Mouse (Mus musculus): Measurements from ENCODE around the gene Top2a. TPM values are rescaled to one million over a fixed set of nuclear protein-coding genes. Genes with fewer than 3 reads are reported as not detected.

The Top2a gene
- polyA plus RNA-seq, 1 experiment from 2014 or later, result 431 TPM

DNA sequence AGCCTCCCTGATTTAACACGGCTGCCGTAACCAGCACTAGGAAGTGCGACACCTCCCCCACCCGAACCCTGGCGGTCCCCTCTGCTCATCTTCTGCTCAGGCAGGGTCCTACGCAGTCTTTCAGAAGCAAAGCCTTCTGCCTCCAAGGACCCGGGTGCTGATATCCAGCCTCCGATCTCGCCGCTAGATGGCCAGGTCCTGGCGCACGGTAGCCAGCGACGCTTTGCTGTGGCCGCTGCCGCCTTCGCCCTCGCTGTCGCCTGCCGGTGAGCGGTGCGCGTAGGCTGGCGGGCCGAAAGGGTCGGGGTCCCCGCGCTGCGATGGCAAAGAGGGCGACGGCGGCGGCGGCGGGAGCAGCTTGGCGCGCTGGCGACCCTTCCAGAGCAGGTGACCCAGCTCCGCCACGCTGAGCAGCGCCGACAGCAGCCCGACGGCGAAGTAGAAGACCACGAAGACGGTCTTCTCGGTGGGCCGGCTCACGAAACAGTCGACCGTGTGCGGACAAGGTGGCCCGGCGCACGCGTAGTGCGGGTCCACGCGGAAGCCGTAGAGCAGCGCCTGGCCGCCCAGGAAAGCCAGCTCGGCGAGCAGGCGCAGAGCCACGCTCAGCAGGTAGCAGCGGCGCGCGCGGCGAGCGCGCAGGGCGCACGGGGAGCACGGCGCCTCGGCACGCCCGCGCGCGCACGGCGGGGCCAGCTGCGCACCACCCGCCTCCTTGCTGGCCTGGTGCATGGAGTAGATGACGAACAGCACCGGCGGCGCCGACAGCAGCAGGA lies 41.8 kb downstream of the Top2a start:
- DNase-seq (ENCODE audit: low spot score, missing footprints), result peak; percentile 95
- ATAC-seq (ENCODE audit: low FRiP score), result peak; percentile 68
- Histone ChIP-seq H3K4me1 (ENCODE audit: control insufficient read depth, insufficient read depth, low read length) (peaks cover 9% of the 10 kb centered on the region), H3K9me3 (ENCODE audit: control insufficient read depth, low read length) (no peaks in the 10 kb centered on the region), H3K4me2 (peak overlapping the region; percentile 85), H3K27ac (ENCODE audit: low read depth, low read length) (no peak overlapping the region; the same call in 1 of the 2 replicates), H3K9ac (ENCODE audit: low read length) (peak overlapping the region; percentile 54), H3K4me3 (ENCODE audit: low read depth, low read length) (peak overlapping the region; percentile 46), H3K36me3 (ENCODE audit: control insufficient read depth, insufficient read depth, low read length) (no peaks in the 10 kb centered on the region), H3K27me3 (ENCODE audit: control insufficient read depth, insufficient read depth, low read length) (peaks cover 26% of the 10 kb centered on the region)
- WGBS, result under 1% methylated on average over 93 of the region's 94 CpGs

GRCm38 (mm10) chr11:98981289-98981996 lies 42.5 kb downstream of the Top2a start:
- DNase-seq (ENCODE audit: low spot score, missing footprints) (no peak), ATAC-seq (ENCODE audit: low FRiP score) (peak; percentile 43; the same call in 1 of the 2 replicates)
- Histone ChIP-seq H3K4me3 (ENCODE audit: low read depth, low read length) (peak overlapping the region; percentile 46), H3K9me3 (ENCODE audit: control insufficient read depth, low read length) (no peaks in the 10 kb centered on the region), H3K4me2 (peak overlapping the region; percentile 85), H3K9ac (ENCODE audit: low read length) (peak overlapping the region; percentile 54), H3K4me1 (ENCODE audit: control insufficient read depth, insufficient read depth, low read length) (peaks cover 9% of the 10 kb centered on the region), H3K36me3 (ENCODE audit: control insufficient read depth, insufficient read depth, low read length) (no peaks in the 10 kb centered on the region), H3K27ac (ENCODE audit: low read depth, low read length) (no peak overlapping the region), H3K27me3 (ENCODE audit: control insufficient read depth, insufficient read depth, low read length) (peaks cover 26% of the 10 kb centered on the region)
- 37% methylated on average over 20 of the region's 20 CpGs for WGBS

DNA sequence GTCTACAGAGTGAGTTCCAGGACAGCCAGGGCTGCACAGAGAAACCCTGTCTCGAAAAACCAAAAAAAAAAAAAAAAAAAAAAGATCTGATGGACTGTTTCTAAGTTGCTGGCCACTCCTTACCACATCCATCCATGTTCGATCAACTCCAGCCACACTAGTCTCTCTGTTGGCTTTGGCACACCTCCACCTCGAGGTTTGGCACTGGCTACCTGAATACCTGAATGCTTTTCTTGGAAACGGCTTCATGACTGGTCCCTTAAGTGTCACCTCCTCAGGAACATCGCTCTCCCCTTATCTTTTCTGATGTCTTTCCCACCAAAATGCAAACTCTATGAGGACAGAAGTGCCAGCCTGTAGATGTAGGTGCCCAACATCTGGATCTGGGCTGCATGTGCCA lies 44.6 kb downstream of the Top2a start:
- H3K36me3 ChIP-seq (ENCODE audit: control insufficient read depth, insufficient read depth, low read length), result no peaks in the 10 kb centered on the region
- H3K4me3 ChIP-seq (ENCODE audit: low read depth, low read length), result no peak overlapping the region
- H3K4me1 ChIP-seq (ENCODE audit: control insufficient read depth, insufficient read depth, low read length), result peaks cover 9% of the 10 kb centered on the region
- no peak overlapping the region for H3K27ac ChIP-seq (ENCODE audit: low read depth, low read length)
- peaks cover 26% of the 10 kb centered on the region for H3K27me3 ChIP-seq (ENCODE audit: control insufficient read depth, insufficient read depth, low read length)
- no peak overlapping the region for H3K4me2 ChIP-seq
- DNase-seq (ENCODE audit: low spot score, missing footprints), result no peak
- no peaks in the 10 kb centered on the region for H3K9me3 ChIP-seq (ENCODE audit: control insufficient read depth, low read length)
- WGBS, result 84% methylated on average over 4 of the region's 5 CpGs
- H3K9ac ChIP-seq (ENCODE audit: low read length), result no peak overlapping the region
- ATAC-seq (ENCODE audit: low FRiP score), result no peak

DNA sequence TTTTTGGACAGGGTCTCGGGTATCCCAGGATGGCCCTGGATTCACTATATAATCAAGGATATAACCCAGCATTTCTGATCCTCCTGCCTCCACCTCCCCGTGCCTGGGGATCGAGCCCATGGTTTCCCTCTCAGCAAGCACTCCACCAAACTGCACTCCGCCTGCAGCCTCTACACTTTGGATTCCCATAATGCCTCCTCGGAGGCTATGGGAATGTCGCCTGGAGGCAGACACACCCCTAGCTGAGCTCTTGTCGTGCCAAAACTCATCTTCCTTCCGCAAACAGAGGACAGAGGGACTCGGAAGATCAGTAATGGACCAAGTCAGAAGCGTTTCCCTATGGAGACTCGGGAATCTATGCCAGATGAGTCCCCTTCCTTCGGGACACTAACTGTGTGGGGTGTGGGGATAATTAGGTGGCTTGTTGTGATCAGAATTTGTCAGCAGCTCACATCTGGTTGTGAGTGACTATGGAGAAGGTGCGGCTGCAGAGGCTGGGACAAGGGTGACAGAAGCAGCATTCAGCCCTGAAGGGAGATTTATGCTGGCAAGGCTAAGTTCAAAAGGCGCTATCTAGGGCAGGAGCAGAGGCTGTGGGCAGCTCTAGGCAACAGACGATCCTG lies 45.4 kb downstream of the Top2a start:
- H3K36me3 ChIP-seq (ENCODE audit: control insufficient read depth, insufficient read depth, low read length), result no peaks in the 10 kb centered on the region
- ATAC-seq (ENCODE audit: low FRiP score) (no peak), DNase-seq (ENCODE audit: low spot score, missing footprints) (no peak)
- H3K27ac ChIP-seq (ENCODE audit: low read depth, low read length), result no peak overlapping the region
- peaks cover 9% of the 10 kb centered on the region for H3K4me1 ChIP-seq (ENCODE audit: control insufficient read depth, insufficient read depth, low read length)
- H3K9me3 ChIP-seq (ENCODE audit: control insufficient read depth, low read length), result no peaks in the 10 kb centered on the region
- no peak overlapping the region for H3K4me2 ChIP-seq
- H3K9ac ChIP-seq (ENCODE audit: low read length), result no peak overlapping the region
- peaks cover 24% of the 10 kb centered on the region for H3K27me3 ChIP-seq (ENCODE audit: control insufficient read depth, insufficient read depth, low read length)
- WGBS, result 71% methylated on average over 15 of the region's 15 CpGs
- H3K4me3 ChIP-seq (ENCODE audit: low read depth, low read length), result no peak overlapping the region

GRCm38 (mm10) chr11:98974871-98975719 lies 48.9 kb downstream of the Top2a start:
- H3K9ac ChIP-seq (ENCODE audit: low read length), result no peak overlapping the region
- 56% methylated on average over 5 of the region's 5 CpGs for WGBS
- no peak overlapping the region for H3K27ac ChIP-seq (ENCODE audit: low read depth, low read length)
- H3K4me1 ChIP-seq (ENCODE audit: control insufficient read depth, insufficient read depth, low read length), result peaks cover 6% of the 10 kb centered on the region
- DNase-seq (ENCODE audit: low spot score, missing footprints) (peak; percentile 93), ATAC-seq (ENCODE audit: low FRiP score) (no peak)
- H3K36me3 ChIP-seq (ENCODE audit: control insufficient read depth, insufficient read depth, low read length), result no peaks in the 10 kb centered on the region; the same call in 1 of the 2 replicates
- H3K9me3 ChIP-seq (ENCODE audit: control insufficient read depth, low read length), result no peaks in the 10 kb centered on the region
- H3K27me3 ChIP-seq (ENCODE audit: control insufficient read depth, insufficient read depth, low read length), result no peaks in the 10 kb centered on the region
- H3K4me3 ChIP-seq (ENCODE audit: low read depth, low read length), result no peak overlapping the region
- no peak overlapping the region for H3K4me2 ChIP-seq

DNA sequence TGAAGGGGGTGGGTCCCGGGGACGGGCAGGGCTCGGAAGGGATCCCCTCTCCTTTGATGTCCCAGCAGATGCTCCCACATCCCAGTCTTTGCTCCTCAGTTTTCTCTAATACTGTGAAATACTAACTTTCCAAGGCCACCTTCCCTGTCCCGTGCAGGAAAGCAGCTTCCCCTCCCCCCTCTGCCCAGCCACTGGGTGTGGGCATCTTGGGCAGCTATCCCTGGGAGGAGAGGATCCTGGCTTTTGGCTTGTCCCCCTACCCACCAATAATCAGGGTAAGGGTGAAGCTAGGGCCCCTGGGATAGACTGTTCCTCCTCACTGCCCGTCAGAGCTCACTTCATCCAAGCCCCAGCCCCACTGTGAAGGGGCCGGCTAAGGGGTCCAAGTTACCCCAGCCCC lies 49.8 kb downstream of the Top2a start:
- Histone ChIP-seq H3K27ac (ENCODE audit: low read depth, low read length) (no peak overlapping the region), H3K4me2 (no peak overlapping the region), H3K36me3 (ENCODE audit: control insufficient read depth, insufficient read depth, low read length) (no peaks in the 10 kb centered on the region; the same call in 1 of the 2 replicates), H3K4me1 (ENCODE audit: control insufficient read depth, insufficient read depth, low read length) (peaks cover 15% of the 10 kb centered on the region), H3K9me3 (ENCODE audit: control insufficient read depth, low read length) (no peaks in the 10 kb centered on the region), H3K4me3 (ENCODE audit: low read depth, low read length) (no peak overlapping the region), H3K9ac (ENCODE audit: low read length) (no peak overlapping the region), H3K27me3 (ENCODE audit: control insufficient read depth, insufficient read depth, low read length) (no peaks in the 10 kb centered on the region)
- WGBS, result 82% methylated on average over 6 of the region's 6 CpGs
- ATAC-seq (ENCODE audit: low FRiP score), result no peak
- DNase-seq (ENCODE audit: low spot score, missing footprints), result no peak

DNA sequence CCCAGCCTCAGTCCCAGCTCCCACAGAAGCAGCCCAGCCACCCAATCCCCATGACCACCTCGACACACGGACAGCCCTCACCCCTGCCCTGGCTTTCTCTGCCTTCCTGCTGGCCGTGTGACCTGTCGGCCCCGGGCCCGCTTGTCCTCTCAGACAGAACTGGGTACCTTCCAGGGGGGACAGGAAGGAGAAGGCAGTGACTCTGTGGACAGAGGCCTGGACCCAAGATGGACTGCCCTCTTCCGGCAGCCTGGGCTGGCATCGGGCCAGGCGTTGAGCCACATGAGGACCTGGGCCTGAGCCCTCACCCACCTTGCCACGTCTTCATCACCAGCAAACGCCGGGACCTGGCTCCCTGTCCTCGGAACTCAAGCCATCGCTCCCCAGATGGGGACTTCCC lies 50.4 kb downstream of the Top2a start:
- DNase-seq (ENCODE audit: low spot score, missing footprints) (no peak), ATAC-seq (ENCODE audit: low FRiP score) (no peak)
- Histone ChIP-seq H3K9me3 (ENCODE audit: control insufficient read depth, low read length) (no peaks in the 10 kb centered on the region), H3K4me3 (ENCODE audit: low read depth, low read length) (no peak overlapping the region), H3K27me3 (ENCODE audit: control insufficient read depth, insufficient read depth, low read length) (no peaks in the 10 kb centered on the region), H3K4me1 (ENCODE audit: control insufficient read depth, insufficient read depth, low read length) (peaks cover 21% of the 10 kb centered on the region), H3K27ac (ENCODE audit: low read depth, low read length) (no peak overlapping the region), H3K9ac (ENCODE audit: low read length) (no peak overlapping the region), H3K4me2 (no peak overlapping the region), H3K36me3 (ENCODE audit: control insufficient read depth, insufficient read depth, low read length) (no peaks in the 10 kb centered on the region; the same call in 1 of the 2 replicates)
- WGBS, result 89% methylated on average over 10 of the region's 14 CpGs

GRCm38 (mm10) chr11:98972801-98973360 lies 51.1 kb downstream of the Top2a start:
- no peaks in the 10 kb centered on the region; the same call in 1 of the 2 replicates for H3K36me3 ChIP-seq (ENCODE audit: control insufficient read depth, insufficient read depth, low read length)
- no peaks in the 10 kb centered on the region for H3K27me3 ChIP-seq (ENCODE audit: control insufficient read depth, insufficient read depth, low read length)
- DNase-seq (ENCODE audit: low spot score, missing footprints), result peak; percentile 81
- no peak overlapping the region for H3K4me3 ChIP-seq (ENCODE audit: low read depth, low read length)
- ATAC-seq (ENCODE audit: low FRiP score), result no peak
- H3K4me2 ChIP-seq, result no peak overlapping the region
- no peak overlapping the region for H3K9ac ChIP-seq (ENCODE audit: low read length)
- WGBS, result 90% methylated on average over 9 of the region's 9 CpGs
- H3K4me1 ChIP-seq (ENCODE audit: control insufficient read depth, insufficient read depth, low read length), result peaks cover 28% of the 10 kb centered on the region
- no peak overlapping the region for H3K27ac ChIP-seq (ENCODE audit: low read depth, low read length)
- H3K9me3 ChIP-seq (ENCODE audit: control insufficient read depth, low read length), result no peaks in the 10 kb centered on the region

All from midbrain, embryonic 11.5 days (tissue).